Mouse (Mus musculus) frontal cortex, postnatal 36 days (tissue): ENCODE measurements at regions not wholly inside any gene's neighbourhood (a gene's known extent, or its start where the extent isn't known, plus 50 kb on each side); places are given as distances from the start of the nearest gene placed in this dataset.

Experiments
- DNase-seq, 2 experiments: peaks; one replicate each; pipeline ENCODE4 v3.0.0; 2022; ENCODE audit warnings: low spot score in 2 of 2

DNA sequence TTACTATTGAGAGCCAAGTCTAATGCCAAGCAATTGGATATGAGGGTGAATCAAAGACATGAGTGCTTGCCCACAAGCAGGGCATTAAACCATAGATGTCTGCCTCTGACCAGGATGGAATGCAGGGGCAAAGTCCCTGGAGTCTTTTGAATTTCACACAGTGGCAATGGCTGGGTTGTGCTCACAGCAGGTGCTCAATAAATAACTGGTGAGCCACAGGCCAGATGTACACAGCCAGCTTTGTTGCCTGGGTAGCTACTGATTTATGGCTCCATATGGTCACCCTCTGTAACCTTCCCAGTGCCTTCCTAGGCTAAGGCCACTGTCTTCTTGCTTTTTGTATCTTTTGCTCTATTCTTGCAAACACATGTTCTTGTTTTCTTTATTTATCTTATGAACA, 154.3 kb upstream of the Lrrn1 start:
- no peak for DNase-seq

GRCm38 (mm10) chr6:107378489-107378888, 151.1 kb upstream of the Lrrn1 start:
- no peak for DNase-seq

DNA sequence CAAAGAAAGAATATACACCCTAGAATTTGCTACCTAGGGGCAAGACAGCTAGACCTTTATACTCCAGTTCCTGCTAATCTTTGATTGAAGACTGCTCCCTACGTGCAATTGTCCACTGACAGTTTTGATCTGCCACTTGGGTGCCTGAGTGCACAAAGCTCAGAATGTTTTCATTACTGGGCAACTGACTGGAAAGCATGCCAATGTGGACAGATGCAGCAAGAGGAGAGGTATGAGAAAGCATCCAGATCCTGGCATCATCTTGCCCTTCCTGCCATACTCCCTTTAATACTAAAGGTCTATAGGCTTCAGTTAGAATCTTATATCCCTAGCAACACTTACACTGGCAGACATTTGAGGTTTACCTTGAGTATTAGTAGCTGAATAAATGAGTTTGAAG, 148.9 kb upstream of the Lrrn1 start:
- DNase-seq: no peak

DNA sequence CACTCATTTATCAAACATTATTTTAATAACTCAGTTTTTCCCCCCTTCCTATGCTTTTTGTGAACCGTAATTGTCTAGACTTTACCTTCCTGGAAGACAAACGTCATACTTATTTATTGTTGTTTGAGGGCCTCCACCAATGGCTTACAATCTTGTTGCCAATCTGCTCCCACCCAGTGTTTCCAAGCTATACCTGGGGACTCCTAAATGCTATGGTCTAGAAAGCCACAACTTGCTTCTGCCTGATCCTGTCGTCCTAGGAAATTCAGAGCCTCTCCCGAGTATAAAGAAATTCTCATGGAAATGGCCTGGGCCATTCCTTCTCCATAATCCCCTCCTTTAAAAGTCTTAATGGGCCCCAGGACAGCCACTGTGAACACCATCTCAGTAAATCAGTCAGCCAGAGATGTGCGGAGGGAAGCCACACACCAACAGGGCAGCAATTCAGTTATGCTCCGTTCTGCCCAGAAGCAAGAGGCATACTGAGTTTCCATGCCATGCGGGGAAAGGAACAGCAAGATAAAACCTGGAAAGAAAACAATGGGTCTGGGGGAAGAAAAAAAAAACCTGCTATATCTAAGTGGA, 143.4 kb upstream of the Lrrn1 start:
- no peak for DNase-seq

GRCm38 (mm10) chr6:107389892-107390291, 139.7 kb upstream of the Lrrn1 start:
- DNase-seq: no peak

GRCm38 (mm10) chr6:107394611-107395010, 135.0 kb upstream of the Lrrn1 start:
- no peak for DNase-seq

- no peak for DNase-seq
Measured at GRCm38 (mm10) chr6:107415766-107416165, 113.8 kb upstream of the Lrrn1 start.

DNA sequence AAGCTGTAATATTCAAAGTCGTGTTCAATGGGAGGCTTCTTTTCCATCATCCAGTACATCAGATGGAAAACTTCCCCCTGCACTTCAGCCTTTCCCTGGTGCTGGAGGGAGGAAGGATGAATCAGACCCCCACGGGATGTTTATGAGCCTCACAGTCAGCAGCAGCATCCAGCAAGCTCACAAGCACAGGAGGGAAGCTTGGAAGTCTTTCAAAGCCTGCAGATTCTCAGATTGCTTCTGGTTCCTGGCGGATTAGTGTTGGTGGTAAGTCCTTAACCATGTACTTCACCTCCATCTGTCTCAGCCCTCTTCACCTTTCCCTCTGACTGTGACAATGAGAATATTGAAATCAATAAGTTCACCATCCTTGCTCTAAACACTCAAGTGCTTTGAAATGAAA, 107.5 kb upstream of the Lrrn1 start:
- no peak for DNase-seq

GRCm38 (mm10) chr6:107426529-107426928, 103.0 kb upstream of the Lrrn1 start:
- no peak for DNase-seq

GRCm38 (mm10) chr6:107431033-107431432, 98.5 kb upstream of the Lrrn1 start:
- peak; percentile 13 to 24 for DNase-seq

GRCm38 (mm10) chr6:107442058-107442457, 87.5 kb upstream of the Lrrn1 start:
- no peak for DNase-seq

DNA sequence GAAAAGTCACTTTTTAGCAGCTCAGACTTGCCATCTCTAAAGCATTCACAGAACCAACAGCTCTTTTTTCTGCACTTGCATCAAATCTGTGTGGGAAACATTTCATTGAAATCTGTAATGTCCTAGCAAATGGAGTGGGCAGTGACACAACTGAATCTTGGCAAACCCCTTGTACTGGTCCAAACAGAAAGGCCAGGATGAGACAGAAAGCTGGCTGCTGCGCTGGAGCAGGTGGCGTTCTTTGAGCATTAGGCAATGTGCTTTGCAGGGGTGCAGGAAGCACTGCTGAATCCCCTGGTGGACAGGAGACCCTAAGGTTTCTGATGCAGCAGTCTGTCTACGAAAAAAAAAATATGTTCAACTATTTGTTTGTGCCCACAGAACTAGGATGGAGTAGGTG, 85.2 kb upstream of the Lrrn1 start:
- peak; percentile 8 to 11 for DNase-seq

DNA sequence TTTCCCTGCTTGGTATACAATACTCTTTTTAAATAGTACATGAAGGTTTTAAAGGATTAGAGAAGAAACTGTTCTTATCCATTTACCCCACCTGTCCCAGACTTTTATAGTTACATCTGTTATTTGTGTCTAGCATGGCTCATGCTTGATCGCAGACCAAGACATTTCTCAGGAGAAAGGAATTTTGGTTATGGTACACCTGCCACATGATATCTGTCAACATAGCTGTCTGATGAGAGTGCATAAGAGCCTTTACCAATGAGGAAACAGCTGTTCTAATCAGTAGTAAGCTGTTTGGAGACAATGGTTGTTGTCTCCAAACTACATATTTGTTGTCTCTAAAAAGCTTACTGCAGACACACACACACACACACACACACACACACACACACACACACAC, 70.3 kb upstream of the Lrrn1 start:
- no peak for DNase-seq

- no peak for DNase-seq
Measured at GRCm38 (mm10) chr6:107462440-107462839, 67.1 kb upstream of the Lrrn1 start.

DNA sequence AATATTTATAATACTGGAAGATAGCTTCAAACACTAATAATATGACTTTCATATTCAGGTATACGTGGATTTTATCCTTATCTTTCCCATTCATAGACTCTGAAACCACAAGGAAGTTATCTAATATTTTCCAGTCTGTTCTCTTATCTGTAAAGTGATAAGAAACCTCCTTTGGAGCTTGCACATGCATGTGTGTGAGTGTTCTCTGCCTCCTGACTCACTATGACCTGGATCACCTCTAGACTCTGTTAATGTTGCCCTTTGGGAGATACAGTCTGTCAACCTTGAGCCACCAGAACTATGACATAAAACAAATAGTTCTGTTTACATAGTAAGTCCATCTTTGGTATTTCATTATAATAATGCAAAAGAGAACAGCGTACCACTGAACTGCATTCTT, 56.2 kb upstream of the Lrrn1 start:
- DNase-seq: no peak

DNA sequence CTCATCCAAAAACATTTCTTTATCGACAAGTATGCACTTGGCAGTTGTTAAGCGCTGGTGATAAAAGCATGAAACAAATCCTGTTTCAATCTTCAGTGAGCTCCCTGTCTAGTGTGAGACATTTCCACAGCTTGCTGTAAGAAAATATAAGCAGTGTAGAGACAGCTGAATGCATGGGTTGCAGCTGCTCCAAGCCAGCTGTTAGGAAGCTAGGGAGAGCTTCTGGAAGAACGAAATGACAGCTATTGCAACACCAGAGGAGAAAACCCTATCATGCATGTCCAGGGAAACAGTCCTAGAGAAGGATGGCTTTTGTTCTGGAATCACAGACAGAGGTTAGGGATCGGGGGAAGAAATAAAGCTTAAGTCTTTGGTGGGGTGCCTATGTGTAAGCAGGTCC, 55.4 kb upstream of the Lrrn1 start:
- DNase-seq: peak in 1 of 2 experiments; percentile 1
